Mouse (Mus musculus) T-helper 2 cell (primary cell): ENCODE results near the gene Alg14.

Experiments used
- in situ Hi-C: fragments of 300-600 bp; cut with MboI, MseI; formaldehyde crosslinking; loops from one replicate; pipeline ENCODE4 v1.15.1; 2025; ENCODE audit warnings: high pct_unique_total_duplicates

Gene Alg14

DNA sequence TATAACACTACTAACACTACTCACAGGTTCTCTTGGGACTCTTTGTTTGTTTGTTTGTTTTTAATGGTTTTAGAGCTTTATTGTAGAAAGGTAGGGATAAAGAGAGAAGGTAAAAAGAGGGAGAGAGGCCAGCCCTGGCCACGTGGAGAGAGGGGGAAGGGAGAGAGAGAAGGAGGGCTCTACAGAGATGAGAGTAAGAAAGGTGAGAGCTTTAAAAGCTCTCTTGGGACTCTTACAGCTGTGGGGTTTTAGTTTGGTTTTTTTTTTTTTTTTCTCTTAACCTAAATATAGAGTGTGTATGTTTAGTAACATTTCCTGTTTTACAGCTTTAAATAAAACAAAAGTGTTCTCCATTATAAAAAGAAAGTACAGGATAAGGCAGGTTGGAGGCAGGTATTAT is 70.4 kb downstream of the Alg14 start:
- in situ Hi-C loops: no loop called here

DNA sequence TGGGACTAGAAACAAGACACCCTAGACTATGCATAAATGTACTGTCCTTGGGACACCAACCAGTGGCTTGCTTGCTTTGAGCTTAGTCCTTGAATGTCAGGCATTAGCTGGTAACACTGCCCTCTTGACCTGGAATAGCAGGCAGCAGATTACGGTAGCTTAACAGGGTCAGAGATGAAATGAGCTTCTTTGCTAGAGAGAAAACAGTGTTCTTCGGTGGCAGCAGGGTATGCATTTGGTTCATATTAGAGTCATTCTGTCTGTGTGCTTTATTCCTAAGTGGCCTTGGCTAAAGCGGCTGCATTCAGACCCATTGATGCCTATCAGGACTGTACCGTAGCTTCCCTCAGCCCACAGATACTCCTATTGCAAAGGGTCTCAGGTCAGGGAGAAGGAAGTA is 72.8 kb downstream of the Alg14 start:
- in situ Hi-C loops: no loop called here

DNA sequence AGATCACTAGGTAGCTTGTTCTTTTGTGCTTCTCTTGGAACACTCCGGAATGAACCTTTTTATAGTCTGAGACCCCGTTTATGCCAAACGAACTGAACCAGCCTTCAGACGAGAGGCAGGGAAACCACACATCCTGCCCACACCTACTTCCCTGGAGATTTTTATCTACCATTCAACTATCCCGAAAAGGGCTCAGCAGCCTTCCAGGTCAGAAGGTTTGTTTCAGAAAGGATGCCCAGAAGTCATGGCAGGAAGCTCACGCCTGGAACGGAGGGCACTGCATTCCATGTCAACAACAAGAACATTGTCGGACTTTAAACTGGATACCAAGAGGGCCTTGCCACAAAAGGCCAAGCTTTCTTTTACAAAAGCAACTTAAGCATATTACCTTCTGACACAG is 73.6 kb downstream of the Alg14 start:
- in situ Hi-C loops: no loop called here

DNA sequence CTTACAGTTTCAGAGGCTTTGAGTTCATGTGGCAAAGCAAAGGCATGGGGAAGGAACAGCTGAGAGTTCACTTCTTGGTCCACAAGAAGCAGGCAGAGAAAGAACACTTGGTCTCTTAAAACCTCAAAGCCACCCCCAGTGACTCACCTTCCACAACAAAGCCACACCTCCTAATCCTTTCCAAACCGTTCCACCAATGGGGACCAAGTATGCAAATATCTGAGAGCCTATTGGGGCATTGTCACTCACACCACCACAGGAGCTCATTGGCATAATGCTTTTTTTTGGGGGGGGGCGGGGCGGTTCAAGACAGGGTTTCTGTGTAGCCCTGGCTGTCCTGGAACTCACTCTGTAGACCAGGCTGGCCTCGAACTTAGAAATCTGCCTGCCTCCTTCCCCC is 77.0 kb downstream of the Alg14 start:
- in situ Hi-C loops: no loop called here

DNA sequence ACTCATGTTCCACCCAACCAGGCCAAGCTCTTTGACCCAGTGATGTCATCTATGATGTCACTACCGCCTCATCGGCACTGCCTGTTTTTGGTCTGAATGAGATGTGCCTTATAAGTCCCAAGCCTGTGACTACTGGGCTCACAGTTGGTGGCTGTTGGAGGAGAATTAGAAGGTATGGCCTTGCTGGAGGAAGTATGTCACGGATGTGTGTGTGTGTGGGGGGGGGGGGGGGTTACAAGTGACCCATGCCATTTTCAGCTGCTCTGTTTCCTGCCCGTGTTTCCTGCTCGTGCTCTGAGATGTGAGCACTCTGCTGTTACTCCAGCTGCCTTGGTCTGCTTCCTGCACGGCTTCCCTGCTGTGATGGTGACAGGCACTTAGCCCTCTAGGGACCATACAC is 77.9 kb downstream of the Alg14 start:
- in situ Hi-C loops: no loop called here

DNA sequence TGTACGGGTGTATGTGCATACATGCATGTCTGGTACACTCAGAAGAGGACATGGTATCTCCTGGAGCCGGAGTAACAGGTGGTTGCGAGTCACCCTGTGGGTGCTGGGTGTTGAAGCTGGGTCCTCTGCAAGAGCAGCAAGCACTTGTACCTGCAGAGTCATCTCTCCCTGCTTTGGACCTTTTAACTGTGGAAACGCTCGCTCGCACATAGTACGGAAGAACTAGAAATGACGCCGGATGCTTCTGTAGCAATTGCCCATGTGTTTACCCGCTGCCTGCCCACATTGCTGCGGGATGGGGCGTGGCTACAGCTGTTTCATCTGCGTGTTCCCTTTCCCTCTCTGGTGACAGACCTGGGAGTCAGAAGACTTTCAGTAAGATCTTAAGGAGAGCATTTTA is 78.7 kb downstream of the Alg14 start:
- in situ Hi-C loops: no loop called here

DNA sequence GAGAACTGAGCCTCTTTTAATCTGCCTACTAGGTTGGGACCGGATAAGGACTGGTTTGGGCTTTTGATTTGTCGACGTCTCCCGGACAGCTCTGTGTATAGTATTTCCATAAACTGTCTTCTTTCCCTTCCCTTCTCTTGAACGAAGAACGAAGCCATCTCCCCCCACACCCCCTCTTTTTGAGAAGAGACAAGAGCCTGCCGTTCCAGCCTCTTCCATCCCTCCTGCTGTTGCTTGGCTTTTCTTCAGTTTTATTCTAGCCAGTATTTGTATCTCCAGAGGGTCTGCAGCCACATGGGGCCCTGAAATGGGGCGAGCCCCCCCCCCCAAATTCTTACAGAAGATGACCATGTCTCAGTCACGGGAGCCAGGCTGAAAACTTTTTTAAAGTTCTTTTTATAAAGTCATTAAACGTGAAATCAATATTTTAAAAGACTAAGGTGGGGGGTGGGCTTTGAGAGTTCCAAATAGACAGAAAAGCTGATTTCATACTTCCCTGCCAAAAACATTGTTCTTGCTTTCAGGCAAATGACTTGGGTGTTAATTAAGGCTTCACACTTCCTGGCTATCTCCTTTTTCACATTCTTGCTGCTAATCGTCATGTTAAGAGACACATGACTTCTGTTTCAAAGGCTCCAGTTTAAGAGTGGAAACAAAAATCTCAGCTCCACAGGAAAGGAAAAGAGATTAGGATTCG is 79.4 kb downstream of the Alg14 start:
- in situ Hi-C loops: no loop called here

DNA sequence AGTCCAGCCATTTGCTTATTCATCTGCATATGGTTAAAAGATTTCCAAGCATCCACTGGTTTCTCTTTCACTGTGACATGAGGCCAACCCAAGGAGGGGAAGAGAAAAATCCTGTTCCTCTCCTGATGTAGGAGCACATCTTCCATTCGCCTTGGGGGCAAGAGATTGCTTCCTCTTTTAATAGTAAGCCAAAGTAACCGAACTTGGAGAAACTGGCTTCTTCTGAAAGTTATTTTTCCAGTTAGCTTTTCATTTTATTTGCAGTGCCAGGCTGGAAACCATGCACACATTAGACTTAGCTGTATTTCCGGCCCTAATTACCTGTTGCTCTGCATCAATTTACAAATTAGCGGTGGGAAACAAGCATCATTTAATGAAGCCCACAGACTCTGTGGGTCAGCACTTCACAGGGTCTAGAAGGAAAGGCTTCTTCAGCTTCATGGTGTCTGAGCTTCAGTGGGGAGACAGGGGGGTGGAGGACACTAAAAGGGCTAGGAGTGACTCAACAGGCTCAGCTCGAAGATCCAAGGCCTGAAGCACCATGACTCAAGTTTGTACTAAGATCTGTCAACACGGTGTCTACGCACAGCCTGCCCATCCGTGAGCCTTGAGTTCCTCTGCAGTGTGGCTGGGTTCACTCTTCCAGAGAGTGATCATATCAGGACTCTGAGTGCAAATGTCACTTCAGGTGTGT is 80.1 kb downstream of the Alg14 start:
- in situ Hi-C loops: no loop called here

DNA sequence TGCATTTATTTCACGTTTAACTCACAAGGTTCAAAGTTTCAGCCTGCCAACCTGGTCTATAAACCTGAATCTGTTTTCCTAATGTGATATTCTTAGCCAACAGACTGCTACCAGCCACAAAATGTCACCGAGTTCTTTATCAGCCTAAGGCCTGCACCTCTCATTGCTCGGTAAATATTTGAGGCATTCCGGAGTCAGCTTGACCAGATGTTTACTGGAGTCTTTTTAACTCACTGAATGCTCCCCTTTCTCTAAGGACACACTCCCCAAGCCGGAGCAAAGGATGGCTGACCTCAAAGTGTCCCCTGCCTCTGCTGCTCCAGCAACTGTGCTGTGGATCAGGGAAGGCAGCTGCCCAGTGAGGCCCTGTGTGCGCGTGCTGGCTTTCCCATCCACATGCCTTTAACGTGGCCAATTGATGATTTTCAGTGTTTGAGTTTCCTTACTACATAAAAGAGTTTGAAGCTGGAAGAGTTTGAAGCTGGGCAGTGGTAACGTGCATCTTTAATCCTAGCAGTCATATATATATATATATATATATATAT is 82.4 kb downstream of the Alg14 start:
- in situ Hi-C loops: no loop called here

DNA sequence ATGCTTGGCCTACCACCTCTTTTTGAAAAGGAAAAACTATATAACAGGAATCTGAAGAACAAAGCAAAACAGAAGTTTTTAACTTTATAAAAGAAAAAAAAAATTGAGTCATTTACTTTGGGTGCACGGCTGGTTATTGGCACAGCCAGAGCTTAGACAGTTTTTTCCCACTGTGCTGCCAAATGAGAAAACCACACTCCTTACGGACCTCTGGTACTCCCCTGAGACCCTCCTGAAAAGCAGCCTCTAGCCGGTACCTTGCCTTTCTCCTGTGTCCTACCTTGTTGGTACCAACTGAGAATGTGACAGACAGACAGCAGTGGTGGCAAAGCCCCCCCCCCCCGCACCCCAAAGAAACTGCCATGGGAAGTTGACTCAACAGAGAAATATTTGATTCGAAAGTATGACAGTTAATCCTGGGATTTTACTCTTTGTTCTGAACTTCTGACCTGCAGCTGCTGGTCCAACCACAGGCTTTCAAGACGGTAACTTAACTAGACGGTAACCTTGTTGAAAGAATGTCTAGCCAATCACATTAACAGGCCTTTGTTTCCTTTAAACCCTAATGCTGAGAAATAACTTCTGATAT is 84.1 kb downstream of the Alg14 start:
- in situ Hi-C loops: no loop called here

DNA sequence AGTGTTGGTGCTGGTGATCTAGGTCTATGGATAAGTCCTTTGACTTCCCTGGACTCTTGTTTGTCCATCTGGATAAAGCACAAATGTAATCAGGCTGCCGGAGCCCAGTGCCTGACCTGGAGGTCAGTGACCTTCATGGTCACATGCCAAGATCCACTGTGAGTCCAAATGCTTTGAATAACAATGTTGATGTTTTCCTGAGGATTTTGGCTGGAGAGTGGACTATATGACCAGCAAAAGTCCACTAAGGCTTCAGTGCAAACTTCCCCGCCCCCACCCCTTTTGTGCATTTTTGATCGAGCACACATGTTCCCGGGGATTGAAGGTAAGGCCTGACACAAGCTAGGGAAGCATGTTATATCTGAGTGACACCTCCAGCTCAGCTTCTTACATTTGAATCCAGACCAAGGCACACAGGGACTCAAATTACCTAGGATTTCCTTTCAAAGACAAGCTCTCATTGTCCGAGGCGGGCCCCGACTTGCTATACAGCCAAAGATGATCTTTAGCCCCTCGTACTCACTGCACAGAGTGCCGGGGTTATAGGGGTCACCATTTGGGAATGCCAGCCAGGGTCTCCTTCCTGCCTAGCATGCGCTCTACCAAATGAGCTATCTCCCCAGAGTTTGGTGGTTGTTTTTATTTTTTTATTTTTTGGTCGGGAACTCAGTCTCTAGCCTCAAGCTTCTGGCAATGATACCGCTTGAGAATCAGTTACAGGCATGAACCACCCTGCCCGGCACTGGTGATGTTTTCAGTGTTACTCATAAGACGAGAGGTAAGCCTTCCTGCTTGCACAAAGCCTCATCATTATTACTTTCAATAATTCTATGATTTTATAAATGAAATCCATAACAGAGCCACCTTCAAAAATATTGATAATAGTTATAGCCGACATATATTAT is 87.4 kb downstream of the Alg14 start:
- in situ Hi-C loops: no loop called here

DNA sequence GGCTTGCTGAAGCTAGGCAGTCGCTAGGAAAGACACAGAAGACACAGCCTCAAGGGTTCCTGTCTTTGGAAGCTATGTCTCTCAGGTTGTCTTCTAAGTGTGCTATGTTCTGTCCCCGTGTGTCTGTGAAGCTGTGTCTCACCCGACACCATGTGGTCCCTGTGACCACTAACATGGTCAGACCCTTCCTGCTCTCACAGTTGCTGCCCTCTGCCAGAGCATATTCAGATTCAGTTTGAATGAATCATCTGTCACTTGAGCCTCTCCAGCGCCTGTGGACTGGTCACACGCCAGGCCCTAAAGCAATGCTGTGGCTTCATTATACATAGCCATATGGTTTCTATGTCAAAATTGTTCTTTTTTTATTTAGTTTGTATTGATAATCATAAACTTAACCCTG is 88.1 kb downstream of the Alg14 start:
- in situ Hi-C loops: no loop called here

DNA sequence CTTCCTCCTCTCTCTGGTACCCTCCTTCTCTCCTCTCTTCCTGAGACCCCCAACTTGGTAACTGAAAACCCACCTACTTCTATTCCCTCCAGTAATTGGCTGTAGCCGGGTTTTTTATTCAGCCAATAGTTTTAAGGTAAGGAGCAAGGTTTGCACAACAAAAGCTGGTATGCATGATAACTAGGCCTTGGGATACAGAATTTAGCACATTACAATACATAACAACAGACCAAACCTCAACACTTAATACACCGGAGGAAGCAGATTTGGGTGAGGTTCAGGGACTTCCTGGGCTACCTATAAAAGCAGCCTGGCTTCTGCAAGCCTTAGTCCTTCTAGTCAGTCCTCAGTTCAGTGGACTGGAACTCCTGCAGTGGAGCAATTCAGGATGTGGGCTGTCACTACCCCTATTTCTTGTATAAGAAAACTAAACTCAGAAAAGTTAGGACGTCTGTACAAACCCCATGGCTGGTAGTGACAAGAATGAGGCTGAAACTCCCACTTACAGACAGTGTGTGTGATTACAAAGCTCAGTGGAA is 96.0 kb downstream of the Alg14 start:
- in situ Hi-C loops: no loop called here

DNA sequence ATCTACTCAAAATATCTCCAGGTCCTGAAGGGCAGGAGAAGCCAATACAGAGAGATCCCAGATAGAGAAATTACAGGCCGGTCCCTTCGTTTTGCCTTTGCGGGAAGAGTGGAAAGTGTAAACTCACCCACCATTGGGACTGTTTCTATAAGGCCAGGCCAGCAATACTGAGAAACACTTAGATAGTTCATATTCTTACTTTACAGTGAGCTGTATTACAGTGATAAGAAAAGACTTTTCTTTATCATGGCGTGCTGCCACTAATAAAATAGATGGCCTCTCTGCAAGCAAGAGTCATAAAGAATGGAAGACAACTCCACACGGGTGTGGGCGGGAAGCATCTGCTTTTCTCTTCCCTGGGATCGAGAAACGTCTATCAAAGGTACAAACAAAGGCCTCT is 97.8 kb downstream of the Alg14 start:
- in situ Hi-C loops: no loop called here

DNA sequence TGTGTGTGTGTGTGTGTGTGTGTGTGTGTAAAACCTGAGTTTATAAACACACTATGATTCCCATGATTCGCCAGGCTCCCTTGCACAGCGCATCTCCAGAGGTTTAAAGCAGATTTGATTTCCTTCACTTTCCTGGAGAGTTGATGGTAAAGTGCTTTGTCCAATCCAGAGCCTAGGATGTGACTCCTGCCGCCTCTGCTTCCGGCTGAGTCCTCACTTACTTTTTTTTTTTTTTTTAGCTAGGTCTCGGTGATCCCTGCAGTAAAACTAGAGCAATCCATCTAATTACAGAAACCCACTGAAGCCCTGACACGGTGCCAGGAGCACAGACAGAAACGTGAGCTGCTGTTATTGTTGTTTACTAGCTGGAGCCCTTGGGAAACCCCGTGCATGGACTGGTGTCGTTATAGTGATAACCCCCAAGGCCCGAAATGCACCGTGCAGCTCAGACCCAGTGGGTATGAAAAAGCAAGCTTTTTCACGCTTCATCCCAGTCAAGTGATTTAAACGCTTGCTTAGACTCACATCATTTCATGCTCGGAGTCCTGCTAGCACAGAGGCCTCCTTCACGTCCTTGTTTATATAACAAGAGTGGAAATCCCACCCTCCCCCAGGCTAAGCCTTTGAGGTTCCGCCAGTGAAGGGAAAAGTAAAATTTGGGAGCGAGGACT is 98.4 kb downstream of the Alg14 start:
- in situ Hi-C loops: no loop called here

DNA sequence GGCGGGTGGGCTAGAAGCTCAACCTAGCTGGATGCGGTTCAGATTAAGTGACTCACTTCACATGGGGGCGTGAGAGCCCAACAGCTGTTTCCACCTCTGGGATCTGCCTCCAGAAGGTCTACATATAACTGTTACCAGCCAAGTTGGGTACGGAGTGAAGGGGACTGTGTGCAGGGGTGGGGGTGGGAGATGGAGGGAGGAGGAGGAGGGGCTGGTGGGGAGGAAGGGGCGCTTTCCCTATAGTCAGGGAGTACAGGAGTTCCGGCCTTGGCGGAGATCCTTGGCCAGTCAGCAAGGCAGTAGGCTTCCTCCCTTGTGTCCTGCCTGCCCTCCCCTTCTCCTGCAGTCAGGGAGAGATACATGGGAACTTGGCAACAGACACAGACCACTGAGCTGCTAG is 99.2 kb downstream of the Alg14 start:
- in situ Hi-C loops: no loop called here

DNA sequence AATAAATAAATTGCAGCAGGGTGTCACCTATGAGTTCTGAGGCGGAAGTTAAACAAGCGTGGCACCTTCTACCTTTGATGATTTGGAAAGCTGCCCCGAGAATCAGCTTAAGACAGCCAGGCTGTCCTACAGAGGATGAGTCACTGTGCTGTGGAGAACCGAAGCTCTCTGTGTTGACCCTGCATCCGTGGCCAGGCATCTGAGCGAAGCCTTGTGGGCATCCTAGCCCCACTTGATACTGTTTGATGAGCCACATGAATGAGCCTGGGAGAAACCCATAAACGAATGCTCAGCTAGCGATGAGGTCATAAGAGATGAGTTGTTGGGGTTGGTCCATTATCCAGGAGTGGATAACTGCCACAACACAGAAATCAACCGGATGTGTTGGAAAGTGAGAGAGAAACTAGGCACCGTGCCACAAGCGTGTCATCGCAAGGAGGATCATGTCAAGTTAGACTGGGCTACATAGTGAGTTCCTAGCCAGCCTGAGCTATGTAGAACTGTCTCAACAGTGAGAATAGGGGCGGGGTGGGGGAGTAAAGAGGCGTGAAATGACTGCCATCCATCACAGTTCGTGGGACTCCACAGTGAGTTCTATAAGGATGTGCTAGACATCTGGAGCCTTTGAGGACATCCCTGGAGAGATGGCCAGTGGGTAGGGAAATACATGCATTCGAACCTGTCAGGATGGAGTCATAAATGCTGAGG is 104.2 kb downstream of the Alg14 start:
- in situ Hi-C loops: no loop called here

DNA sequence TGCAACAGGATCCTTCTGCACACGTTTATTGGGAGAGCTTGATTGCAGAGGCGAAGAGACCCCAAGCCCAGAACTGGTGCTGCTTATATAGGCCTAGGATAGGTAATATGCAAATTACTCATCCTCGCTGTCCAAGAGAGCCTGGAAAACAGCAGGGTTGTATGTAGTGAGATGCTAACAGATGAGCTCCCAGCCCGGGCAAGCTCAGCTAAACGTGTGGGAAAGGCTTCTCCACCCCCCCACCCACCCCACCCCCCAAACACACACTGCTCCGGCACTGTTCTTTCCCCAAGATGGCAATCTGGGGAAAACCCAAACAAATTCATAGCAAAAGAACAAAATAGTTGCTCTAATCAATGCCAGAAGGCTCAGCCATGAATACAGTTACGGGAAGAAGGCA is 105.0 kb downstream of the Alg14 start:
- in situ Hi-C loops: no loop called here

DNA sequence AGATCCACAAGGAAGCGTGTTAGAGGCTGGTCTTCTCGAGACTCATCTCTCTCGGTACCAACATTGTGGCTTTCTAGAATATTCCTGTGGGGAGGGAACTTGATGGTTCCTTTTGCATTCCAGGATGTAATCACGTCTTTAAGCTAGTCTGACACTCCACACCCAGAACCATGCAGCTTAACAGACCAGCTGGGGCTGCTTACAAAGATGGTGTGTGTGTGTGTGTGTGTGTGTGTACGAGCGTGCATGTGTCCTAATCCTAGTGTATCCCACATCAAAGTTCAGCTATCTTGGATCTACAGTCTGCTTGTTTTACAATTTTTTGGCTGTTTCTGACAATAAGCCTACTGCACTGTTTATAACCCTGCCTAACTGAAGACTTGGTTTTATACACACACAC is 105.4 kb downstream of the Alg14 start:
- in situ Hi-C loops: no loop called here

DNA sequence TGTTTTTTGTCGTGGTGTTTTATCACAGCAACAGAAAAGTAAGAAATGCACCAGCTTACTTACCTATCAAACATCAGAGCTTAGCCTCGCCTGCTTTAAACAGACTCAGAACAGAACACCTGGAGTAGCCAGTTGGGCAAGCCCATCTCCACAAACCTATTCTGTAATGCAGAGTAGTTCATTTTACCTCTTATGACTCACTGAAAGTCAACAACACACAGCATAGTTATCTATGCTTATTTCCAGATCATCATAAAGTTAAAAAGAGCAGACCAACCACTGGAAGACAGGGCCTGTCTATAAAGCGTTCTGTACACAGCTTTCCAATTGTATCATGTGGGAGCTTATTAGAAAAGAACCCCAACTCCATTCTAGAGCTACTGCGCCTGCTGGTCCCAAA is 109.8 kb downstream of the Alg14 start:
- in situ Hi-C loops: no loop called here

DNA sequence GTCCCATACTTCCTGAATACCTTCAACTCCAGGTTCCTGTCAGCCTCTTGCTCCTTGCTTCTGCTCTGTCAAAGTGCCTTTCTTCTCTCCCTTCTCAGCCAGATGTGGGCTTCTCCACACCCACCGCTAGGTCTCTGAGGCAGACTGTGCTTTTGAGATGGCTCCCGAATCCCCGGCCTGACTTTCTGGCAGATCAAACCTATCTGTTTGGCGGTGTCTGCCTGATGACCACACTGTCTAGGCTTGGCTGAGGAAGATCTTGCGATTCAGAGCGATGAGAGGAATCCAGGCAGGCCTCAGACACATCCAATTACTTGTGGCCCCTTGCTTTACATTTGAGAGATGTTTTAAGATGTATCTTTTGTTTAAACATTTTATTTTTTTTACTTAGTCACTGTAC is 110.5 kb downstream of the Alg14 start:
- in situ Hi-C loops: no loop called here
